In genomic region chr13:53636011-53636410, GRCm38 (mm10) we compare ENCODE assay signal across 22 mouse cellular contexts.
DNase-seq lines count a peak whose midpoint lies in the region; ATAC-seq lines count a peak whose summit lies in the region.
"Had no signal": no experiment of that assay in that cellular context is flagged by ENCODE, and none has a peak within 500 bp of the region (broad histone marks: within the 10 kb centered on the region; RNA-seq: fewer than 3 reads in every experiment).

No protein-coding gene starts in this region.

- WGBS in heart, embryonic 10.5 days, result 51% methylated on average over 5 of the region's 5 CpGs
- WGBS in midbrain, embryonic 10.5 days, result 80% methylated on average over 5 of the region's 5 CpGs
- WGBS in midbrain, embryonic 14.5 days, result 79% methylated on average over 5 of the region's 5 CpGs

- no peak overlapping the region for H3K9ac ChIP-seq in midbrain, embryonic 14.5 days (replicated peaks; ENCODE audit: low read length)

- no peak overlapping the region for H3K4me2 ChIP-seq in midbrain, embryonic 14.5 days (ENCODE audit: low read length)

- H3K4me1 ChIP-seq in heart, embryonic 10.5 days, result no peaks in the 10 kb centered on the region
- H3K4me1 ChIP-seq in midbrain, embryonic 10.5 days, result no peaks in the 10 kb centered on the region
- H3K4me1 ChIP-seq in midbrain, embryonic 14.5 days (ENCODE audit: control insufficient read depth, insufficient read depth, low read length), result no peaks in the 10 kb centered on the region

- no peak overlapping the region for H3K27ac ChIP-seq in heart, embryonic 10.5 days
- no peak overlapping the region for H3K27ac ChIP-seq in midbrain, embryonic 10.5 days (replicated peaks)
- no peak overlapping the region for H3K27ac ChIP-seq in midbrain, embryonic 14.5 days (replicated peaks; ENCODE audit: low read depth, low read length)

- DNase-seq in heart, adult 11 months, result peak; percentile 83
- no peak for DNase-seq in heart, adult 18-20 months
- peak; percentile 62 for DNase-seq in heart, embryonic 10.5 days (ENCODE audit: low spot score)
- no peak for DNase-seq in heart, postnatal 4 days
- DNase-seq in midbrain, embryonic 10.5 days (ENCODE audit: low spot score), result peak; percentile 5
- DNase-seq in midbrain, embryonic 14.5 days, result no peak
- DNase-seq in ZHBTc4 (ENCODE audit: low read depth, low spot score), result peak; percentile 8
- no peak for DNase-seq in layer of hippocampus, adult 11-12 months (ENCODE audit: low spot score)
- DNase-seq: adrenal gland, adult 2 months; adrenal gland, adult 8-10 months; adrenal gland, postnatal 10 days; adrenal gland, postnatal 14 days; adrenal gland, postnatal 25 days; adrenal gland, postnatal 36 days; B cell, adult 2 months; cerebellum, adult 11 months; cerebellum, adult 11-12 months; cerebellum, adult 18-20 months had no signal

- H3K36me3 ChIP-seq in heart, embryonic 10.5 days, result no peaks in the 10 kb centered on the region
- H3K36me3 ChIP-seq in midbrain, embryonic 10.5 days, result no peaks in the 10 kb centered on the region
- no peaks in the 10 kb centered on the region for H3K36me3 ChIP-seq in midbrain, embryonic 14.5 days (ENCODE audit: control insufficient read depth, insufficient read depth, low read length)
- H3K36me3 ChIP-seq: G1E had no signal

- ATAC-seq in midbrain, embryonic 14.5 days (ENCODE audit: low FRiP score, low TSS enrichment), result no peak
- ATAC-seq: activated CD4-positive, CD25-positive, alpha-beta regulatory T cell, adult 4 months; CD4-positive, CD25-positive, alpha-beta regulatory T cell, adult 4 months; Patski had no signal

- no peak overlapping the region for H3K4me3 ChIP-seq in heart, embryonic 10.5 days
- no peak overlapping the region for H3K4me3 ChIP-seq in midbrain, embryonic 10.5 days
- no peak overlapping the region for H3K4me3 ChIP-seq in midbrain, embryonic 14.5 days (replicated peaks; ENCODE audit: low read depth, low read length)

- no peaks in the 10 kb centered on the region for H3K9me3 ChIP-seq in heart, embryonic 10.5 days
- H3K9me3 ChIP-seq in midbrain, embryonic 10.5 days (replicated peaks), result no peaks in the 10 kb centered on the region
- no peaks in the 10 kb centered on the region for H3K9me3 ChIP-seq in midbrain, embryonic 14.5 days (ENCODE audit: control insufficient read depth, low read length)

- peaks cover 4% of the 10 kb centered on the region for H3K27me3 ChIP-seq in heart, embryonic 10.5 days (ENCODE audit: insufficient read depth, poor library complexity, severe bottlenecking)
- H3K27me3 ChIP-seq in midbrain, embryonic 10.5 days (ENCODE audit: low read depth, poor library complexity, severe bottlenecking), result peaks cover 11% of the 10 kb centered on the region
- no peaks in the 10 kb centered on the region for H3K27me3 ChIP-seq in midbrain, embryonic 14.5 days (ENCODE audit: control insufficient read depth, insufficient read depth, low read length)

Comparison
In these comparisons a context has a peak if more than half of its experiments do, and no peak if none do; other contexts are left out.
1. DNase-seq: peak in heart, adult 11 months (single experiment), heart, embryonic 10.5 days (single experiment), midbrain, embryonic 10.5 days (single experiment) and ZHBTc4 (single experiment); none in heart, adult 18-20 months (0 of 2), heart, postnatal 4 days (single experiment), midbrain, embryonic 14.5 days (single experiment) and layer of hippocampus, adult 11-12 months (single experiment).